Mouse (Mus musculus) bone marrow, adult 2 months (tissue): ENCODE results near the gene Endou.

Experiments used
- CTCF ChIP-seq: fragments of 200-500 bp; IDR thresholded peaks from 2 replicates; pipeline ENCODE4 v1.5.1; 2011; ENCODE audit warnings: low read length, control low read depth; ENCODE audit not compliant: control insufficient read depth, insufficient read depth
- POLR2A ChIP-seq: fragments of 200-500 bp; IDR thresholded peaks from 2 replicates; pipeline ENCODE4 v1.6.1; 2011; ENCODE audit warnings: low read depth, mild to moderate bottlenecking, control low read depth, low read length, borderline replicate concordance; ENCODE audit not compliant: control insufficient read depth

GRCm38 (mm10) chr15:97725198-97725785, 5.8 kb downstream of the Endou start:
- TF ChIP-seq POLR2A (no peak), CTCF (no peak)
